Mouse (Mus musculus) limb, embryonic 11.5 days (tissue): ENCODE measurements around the gene Plch2. TPM values are rescaled to one million over a fixed set of nuclear protein-coding genes. Genes with fewer than 3 reads are reported as not detected.

Experiments
- ATAC-seq: fragments of 200-750 bp; cut with Nextera tagmentation; 2 replicates; pipeline ENCODE4 v1.8.0; 2017; ENCODE audit warnings: low read depth; ENCODE audit not compliant: insufficient number of reproducible peaks, low FRiP score, low TSS enrichment
- DNase-seq: peaks from one replicate; pipeline ENCODE4 v3.0.0-alpha.2; 2015; ENCODE audit warnings: low spot score
- H3K27ac ChIP-seq: fragments of 300-500 bp; sonication (generic); replicated peaks from 2 replicates; pipeline ENCODE4 v1.5.1; 2014; ENCODE audit warnings: low read depth, mild to moderate bottlenecking, low read length
- H3K27me3 ChIP-seq: fragments of 300-500 bp; sonication (generic); 2 replicates; pipeline ENCODE4 v1.6.1; 2014; ENCODE audit warnings: mild to moderate bottlenecking, low read length, mixed read lengths; ENCODE audit not compliant: control insufficient read depth, insufficient read depth
- H3K36me3 ChIP-seq: fragments of 300-500 bp; sonication (generic); 2 replicates; pipeline ENCODE4 v1.6.1; 2014; ENCODE audit warnings: mild to moderate bottlenecking, low read length, moderate library complexity, mixed read lengths; ENCODE audit not compliant: control insufficient read depth, insufficient read depth
- H3K4me1 ChIP-seq: fragments of 300-500 bp; sonication (generic); 2 replicates; pipeline ENCODE4 v1.6.1; 2014; ENCODE audit warnings: low read length, mixed read lengths; ENCODE audit not compliant: control insufficient read depth, insufficient read depth
- H3K4me2 ChIP-seq: fragments of 300-500 bp; sonication (generic); 2 replicates; pipeline ENCODE4 v1.6.1; 2014; ENCODE audit warnings: low read depth, mild to moderate bottlenecking, moderate library complexity; ENCODE audit not compliant: severe bottlenecking
- H3K4me3 ChIP-seq: fragments of 300-500 bp; sonication (generic); 2 replicates; pipeline ENCODE4 v1.5.1; 2014; ENCODE audit warnings: low read depth, low read length
- H3K9ac ChIP-seq: fragments of 300-500 bp; sonication (generic); 2 replicates; pipeline ENCODE4 v1.6.1; 2014; ENCODE audit warnings: mild to moderate bottlenecking, low read length
- H3K9me3 ChIP-seq: fragments of 300-500 bp; sonication (generic); 2 replicates; pipeline ENCODE4 v1.6.1; 2016; ENCODE audit warnings: low read length; ENCODE audit not compliant: control insufficient read depth
- WGBS: fragments of 180-500 bp; shearing (Covaris S2); extraction: QIAGEN DNeasy Blood & Tissue Kit; methylation state at CpG from one replicate; pipeline ENCODE4 v1.1.7; 2014; 5-methylcytosine and 5-hydroxymethylcytosine counted together
- polyA plus RNA-seq: library from polyadenylated mRNA; unstranded; fragments of >200 nt; fragmentation: Nextera tagmentation; extraction: Ambion mirVana; gene quantifications from 2 replicates; pipeline ENCODE4 v1.2.1, GENCODE M21; 2014

Gene Plch2
- polyA plus RNA-seq, 1 experiment from 2014 or later: 1.0 TPM

DNA sequence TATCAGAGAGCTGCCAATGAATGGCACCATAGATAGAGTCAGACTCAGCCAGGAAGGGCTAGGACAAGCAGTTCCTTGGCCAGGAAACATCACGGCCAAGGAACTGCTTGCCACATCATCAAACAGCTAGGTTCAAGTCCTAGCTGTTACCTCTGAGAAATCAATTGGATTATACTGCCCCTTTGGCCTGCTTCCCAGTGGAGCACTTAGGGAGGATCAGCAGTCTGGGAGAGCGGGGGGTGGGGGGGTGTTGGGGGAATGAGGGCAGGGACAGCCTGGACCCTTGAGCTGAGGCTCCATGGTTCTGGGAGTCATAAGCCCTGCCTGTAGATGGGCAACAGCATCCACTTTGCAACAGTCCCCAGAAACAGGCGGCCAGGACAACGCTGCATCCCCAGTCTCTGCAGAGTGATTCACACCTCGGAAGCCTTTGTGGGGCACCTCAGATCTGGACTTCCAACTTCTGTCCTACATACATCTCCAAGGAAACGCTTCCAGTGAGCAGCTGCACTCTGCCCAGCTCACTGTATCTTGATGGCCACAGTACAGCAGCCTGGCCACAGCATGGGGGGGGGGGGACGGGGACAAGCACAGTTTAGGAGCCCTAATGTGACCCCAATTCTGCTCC is 34.2 kb downstream of the Plch2 start:
- ATAC-seq (no peak), DNase-seq (no peak)
- WGBS: 67% methylated on average over 7 of the region's 7 CpGs
- Histone ChIP-seq H3K4me2 (no peak overlapping the region), H3K36me3 (no peaks in the 10 kb centered on the region), H3K9me3 (no peaks in the 10 kb centered on the region), H3K9ac (no peak overlapping the region), H3K27me3 (no peaks in the 10 kb centered on the region), H3K4me3 (no peak overlapping the region), H3K27ac (no peak overlapping the region), H3K4me1 (peaks cover 6% of the 10 kb centered on the region)

DNA sequence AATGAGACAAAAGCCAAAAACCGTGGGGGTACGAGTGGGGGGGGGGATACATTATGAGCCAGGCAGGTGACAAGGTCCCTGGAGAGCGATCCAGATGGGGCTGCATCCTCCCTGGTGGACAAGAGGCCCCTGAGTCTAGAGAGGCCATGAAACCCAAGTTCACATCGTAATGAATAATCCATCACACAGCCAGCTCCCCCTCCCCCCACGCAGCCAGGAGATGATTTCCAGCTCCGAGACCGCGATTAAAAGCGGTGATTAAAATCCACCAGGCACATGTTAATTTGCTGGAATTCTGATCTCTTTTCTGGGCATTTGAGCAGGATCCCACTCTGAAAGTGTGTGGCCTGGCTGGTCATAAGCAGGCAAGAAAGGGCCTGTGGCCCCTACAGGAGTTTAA is 35.8 kb downstream of the Plch2 start:
- Histone ChIP-seq H3K36me3 (no peaks in the 10 kb centered on the region), H3K9ac (no peak overlapping the region), H3K27ac (no peak overlapping the region), H3K4me3 (no peak overlapping the region), H3K9me3 (no peaks in the 10 kb centered on the region), H3K4me1 (peaks cover 6% of the 10 kb centered on the region), H3K4me2 (no peak overlapping the region), H3K27me3 (no peaks in the 10 kb centered on the region)
- ATAC-seq (no peak), DNase-seq (no peak)
- 64% methylated on average over 9 of the region's 9 CpGs for WGBS

DNA sequence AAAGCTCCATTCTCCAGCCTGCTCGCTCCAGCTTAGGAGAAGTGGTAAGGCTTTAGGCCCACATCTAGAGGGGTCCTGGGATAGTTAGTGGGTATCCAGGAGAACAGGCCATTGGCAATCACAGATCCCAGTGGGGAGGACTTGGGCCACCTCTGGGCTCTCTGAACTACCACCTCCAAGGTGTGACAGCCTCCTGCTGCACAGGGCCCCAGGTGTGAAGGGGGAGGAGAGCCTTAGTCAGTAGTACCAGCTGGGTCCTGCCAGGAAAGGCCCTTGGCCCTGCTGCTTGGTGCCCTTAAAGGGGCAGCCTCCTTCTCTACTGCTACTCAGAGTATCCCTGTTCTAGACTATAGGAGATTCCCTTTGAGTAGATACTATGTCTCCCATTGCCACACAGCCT is 36.4 kb downstream of the Plch2 start:
- no peak for ATAC-seq
- no peak for DNase-seq
- Histone ChIP-seq H3K9ac (no peak overlapping the region), H3K4me2 (no peak overlapping the region), H3K27ac (no peak overlapping the region), H3K4me3 (no peak overlapping the region), H3K27me3 (no peaks in the 10 kb centered on the region), H3K4me1 (peaks cover 6% of the 10 kb centered on the region), H3K9me3 (no peaks in the 10 kb centered on the region), H3K36me3 (no peaks in the 10 kb centered on the region)
- 41% methylated on average over 1 of the region's 1 CpGs for WGBS

DNA sequence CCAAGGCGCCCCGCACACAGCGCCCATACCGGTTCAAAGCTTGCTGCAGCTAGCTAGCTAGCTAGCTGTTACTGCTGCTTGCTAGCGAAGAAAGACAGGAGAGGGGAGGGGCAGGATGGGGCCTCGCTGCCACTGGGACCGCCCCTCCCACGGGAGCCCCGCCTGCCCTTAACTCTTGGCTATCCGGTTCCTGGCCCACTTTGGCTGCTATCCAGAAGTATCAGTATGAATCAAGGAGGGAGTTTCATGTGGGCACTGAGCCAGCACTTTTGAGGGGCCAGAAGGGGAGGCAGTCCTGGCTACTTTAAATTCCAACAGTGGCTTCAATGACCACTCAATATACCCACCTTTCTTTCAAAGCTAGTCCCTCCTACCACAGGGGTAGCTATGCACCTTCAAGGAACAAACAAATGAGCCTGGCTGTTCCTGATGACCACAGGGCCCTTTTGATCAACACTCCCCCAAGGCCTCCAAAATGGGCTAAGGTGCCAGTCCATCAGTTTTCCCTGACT is 37.2 kb downstream of the Plch2 start:
- Histone ChIP-seq H3K4me2 (no peak overlapping the region; the same call in 1 of the 2 replicates), H3K4me3 (no peak overlapping the region), H3K4me1 (peaks cover 6% of the 10 kb centered on the region), H3K9ac (no peak overlapping the region), H3K27me3 (no peaks in the 10 kb centered on the region), H3K27ac (no peak overlapping the region), H3K36me3 (no peaks in the 10 kb centered on the region), H3K9me3 (no peaks in the 10 kb centered on the region)
- DNase-seq (peak; percentile 50), ATAC-seq (no peak)
- 0% methylated on average over 10 of the region's 10 CpGs for WGBS

DNA sequence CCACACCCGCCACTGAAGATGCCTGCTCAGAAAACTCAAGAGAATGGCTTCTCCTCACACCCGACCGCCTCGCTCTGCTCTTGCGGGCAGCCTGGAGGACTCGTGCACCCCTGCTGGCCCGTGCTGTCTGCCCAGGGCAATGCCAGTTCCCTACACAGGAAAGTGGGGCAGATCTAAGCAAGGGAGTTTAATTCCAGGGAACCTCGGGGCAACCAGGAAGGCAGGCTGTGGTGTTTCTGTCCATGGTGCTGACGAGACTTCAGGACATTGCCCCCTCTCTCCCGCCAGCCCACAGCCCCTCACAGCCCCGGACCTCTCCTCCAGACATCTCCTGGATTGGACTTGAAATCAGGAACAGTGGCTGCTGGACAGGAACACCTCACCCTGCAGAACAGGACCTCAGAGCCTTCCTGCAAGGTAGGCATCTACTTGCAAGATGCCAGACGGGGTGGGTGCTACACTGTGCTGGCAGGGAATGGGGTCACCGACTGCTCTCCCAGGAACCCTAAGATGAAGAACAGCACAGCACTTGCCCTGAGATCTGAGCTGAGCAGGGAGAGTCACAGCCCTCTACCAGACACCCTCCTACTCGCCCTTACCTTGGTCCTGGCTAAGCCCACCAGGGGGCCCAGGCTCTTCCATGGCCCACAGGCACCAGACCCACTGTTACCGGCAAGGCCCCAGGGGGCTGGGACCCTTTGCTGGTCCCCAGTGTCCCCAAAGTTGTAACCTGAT is 37.8 kb downstream of the Plch2 start:
- no peak overlapping the region for H3K4me3 ChIP-seq
- H3K4me1 ChIP-seq: peaks cover 6% of the 10 kb centered on the region
- no peak overlapping the region for H3K9ac ChIP-seq
- 5% methylated on average over 15 of the region's 15 CpGs for WGBS
- H3K27ac ChIP-seq: no peak overlapping the region
- H3K9me3 ChIP-seq: no peaks in the 10 kb centered on the region
- ATAC-seq (peak; percentile 27; the same call in 1 of the 2 replicates), DNase-seq (peak; percentile 79)
- H3K27me3 ChIP-seq: no peaks in the 10 kb centered on the region
- no peaks in the 10 kb centered on the region for H3K36me3 ChIP-seq
- no peak overlapping the region; the same call in 1 of the 2 replicates for H3K4me2 ChIP-seq

DNA sequence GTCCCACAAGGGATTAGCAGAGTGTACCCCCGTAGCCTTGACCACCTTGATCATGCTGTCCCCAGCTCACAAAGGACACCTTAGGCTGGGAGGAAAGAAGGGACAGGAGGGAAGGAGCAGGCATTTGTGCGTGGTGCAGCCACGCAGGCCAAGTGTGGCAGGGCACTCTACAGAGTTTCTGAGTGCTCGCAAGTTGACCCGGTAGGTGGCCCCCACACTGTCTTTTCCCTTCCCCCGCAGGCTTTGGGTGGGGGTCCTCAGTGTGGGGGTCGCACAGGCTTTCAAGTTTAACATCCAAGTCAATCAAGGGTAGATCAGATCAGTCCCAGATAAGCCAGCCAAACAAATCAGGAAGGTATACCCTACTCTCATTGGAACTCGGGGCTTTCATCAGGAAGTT is 38.5 kb downstream of the Plch2 start:
- Histone ChIP-seq H3K9me3 (no peaks in the 10 kb centered on the region), H3K27me3 (no peaks in the 10 kb centered on the region), H3K4me2 (no peak overlapping the region), H3K27ac (no peak overlapping the region), H3K9ac (no peak overlapping the region), H3K36me3 (no peaks in the 10 kb centered on the region), H3K4me3 (no peak overlapping the region), H3K4me1 (peaks cover 6% of the 10 kb centered on the region)
- WGBS: 64% methylated on average over 8 of the region's 8 CpGs
- no peak for DNase-seq
- no peak for ATAC-seq

DNA sequence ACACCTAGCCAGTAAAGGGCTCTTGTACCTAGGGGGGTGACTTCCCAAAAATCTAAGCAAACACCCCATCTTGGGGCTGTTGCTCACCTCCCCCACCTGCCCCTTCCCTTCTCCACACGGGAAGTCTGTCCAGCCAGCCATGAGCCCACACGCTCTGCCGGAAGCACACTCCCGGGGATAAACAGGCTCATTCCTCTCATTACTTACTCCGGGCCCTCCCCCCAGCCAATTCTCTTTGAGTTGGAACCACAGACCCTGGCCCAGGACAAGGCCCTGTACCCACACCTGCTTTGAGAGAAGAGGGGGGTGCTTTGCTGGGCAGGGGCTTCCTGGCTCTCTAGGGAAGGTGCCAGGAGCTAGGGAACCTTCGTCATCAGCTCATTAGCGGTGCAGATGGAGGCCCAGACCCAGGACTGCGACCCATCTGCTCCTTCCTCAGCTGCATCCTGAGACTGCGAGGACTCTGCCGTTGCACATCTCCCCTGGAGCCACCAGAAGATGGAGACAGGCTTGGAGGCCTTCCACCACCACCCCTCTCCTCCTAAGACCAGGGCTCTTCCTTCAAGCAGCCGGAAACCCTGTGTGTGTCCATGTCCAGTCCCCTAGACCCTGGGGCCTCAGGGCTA is 39.2 kb downstream of the Plch2 start:
- Histone ChIP-seq H3K9ac (no peak overlapping the region), H3K27ac (no peak overlapping the region), H3K9me3 (no peaks in the 10 kb centered on the region), H3K4me3 (no peak overlapping the region), H3K27me3 (no peaks in the 10 kb centered on the region), H3K4me1 (peaks cover 6% of the 10 kb centered on the region), H3K4me2 (no peak overlapping the region), H3K36me3 (no peaks in the 10 kb centered on the region)
- 69% methylated on average over 11 of the region's 11 CpGs for WGBS
- DNase-seq (no peak), ATAC-seq (no peak)

DNA sequence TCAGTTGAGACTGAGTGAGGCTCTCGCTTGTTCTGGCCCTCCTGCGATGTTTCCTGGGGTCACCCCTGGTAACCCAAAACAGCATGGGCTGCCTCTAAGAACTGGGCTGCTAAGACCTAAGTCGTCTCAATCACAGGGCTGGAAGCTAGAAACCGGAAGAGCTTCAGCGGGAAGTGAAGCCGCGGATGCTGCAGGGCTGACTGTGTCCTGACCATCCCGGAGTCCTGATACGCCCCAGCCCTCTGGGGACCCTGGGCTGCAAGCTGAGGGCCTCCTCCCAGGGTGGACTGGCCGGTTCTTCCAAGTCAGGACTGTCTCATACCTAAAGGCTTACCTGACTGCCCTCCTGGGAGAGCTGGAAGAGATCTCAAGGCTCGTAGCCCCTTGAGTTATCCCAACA is 39.8 kb downstream of the Plch2 start:
- no peak overlapping the region for H3K4me3 ChIP-seq
- no peak for ATAC-seq
- H3K27ac ChIP-seq: no peak overlapping the region
- no peaks in the 10 kb centered on the region for H3K36me3 ChIP-seq
- H3K27me3 ChIP-seq: no peaks in the 10 kb centered on the region
- H3K4me2 ChIP-seq: no peak overlapping the region
- no peak overlapping the region for H3K9ac ChIP-seq
- H3K9me3 ChIP-seq: no peaks in the 10 kb centered on the region
- peaks cover 9% of the 10 kb centered on the region for H3K4me1 ChIP-seq
- 67% methylated on average over 11 of the region's 11 CpGs for WGBS
- no peak for DNase-seq
